8 mouse cellular contexts compared by ENCODE assay signal in genomic region chr2:121141216-121142035, GRCm38 (mm10). TPM values are rescaled to one million over a fixed set of nuclear protein-coding genes. Genes with fewer than 3 reads are reported as not detected.
DNase-seq lines count a peak whose midpoint lies in the region; ATAC-seq and TF ChIP-seq lines count a peak whose summit lies in the region.

No protein-coding gene starts in this region.

- no peaks in the 10 kb centered on the region for H3K9me3 ChIP-seq in hindbrain, embryonic 16.5 days (ENCODE audit: control insufficient read depth, low read length)

- ATAC-seq in hindbrain, embryonic 16.5 days: no peak

- DNase-seq in layer of hippocampus, adult 2 months (ENCODE audit: low spot score in 2 of 2): no peak
- no peak for DNase-seq in layer of hippocampus, postnatal 36 days
- DNase-seq in brain, embryonic 14.5 days (ENCODE audit: low read depth): peak; percentile 13
- no peak for DNase-seq in adrenal gland, postnatal 4 days (ENCODE audit: low spot score in 2 of 2)
- no peak for DNase-seq in urinary bladder, postnatal 10 days (ENCODE audit: low spot score)
- no peak for DNase-seq in B cell, adult 2 months

- WGBS in hindbrain, embryonic 16.5 days: 72% methylated on average over 16 of the region's 16 CpGs

- TF ChIP-seq POLR2A in brain, embryonic 14.5 days (IDR thresholded peaks at IDR 0.05; ENCODE audit: borderline replicate concordance, extremely low read depth, insufficient read depth, insufficient read length, poor library complexity, severe bottlenecking): no peak
- no peak for TF ChIP-seq POLR2A in myocyte (IDR thresholded peaks at IDR 0.05; ENCODE audit: insufficient read length, low read depth)

- H3K27me3 ChIP-seq in hindbrain, embryonic 16.5 days (replicated peaks; ENCODE audit: control insufficient read depth, insufficient read depth, low read length): no peaks in the 10 kb centered on the region
- no peaks in the 10 kb centered on the region for H3K27me3 ChIP-seq in myocyte (ENCODE audit: control insufficient read depth, insufficient read depth, insufficient read length)

- no peaks in the 10 kb centered on the region for H3K36me3 ChIP-seq in hindbrain, embryonic 16.5 days (ENCODE audit: control insufficient read depth, insufficient read depth, low read length)
- H3K36me3 ChIP-seq in myocyte (ENCODE audit: control insufficient read depth, insufficient read depth): no peaks in the 10 kb centered on the region

- peak overlapping the region; percentile 73 for H3K9ac ChIP-seq in hindbrain, embryonic 16.5 days (ENCODE audit: low read depth, low read length)

- H3K4me2 ChIP-seq in hindbrain, embryonic 16.5 days (ENCODE audit: low read length): peak overlapping the region; percentile 86
- peak overlapping the region; percentile 74 for H3K4me2 ChIP-seq in myocyte (ENCODE audit: low read depth)

- peaks cover 23% of the 10 kb centered on the region for H3K4me1 ChIP-seq in hindbrain, embryonic 16.5 days (ENCODE audit: control insufficient read depth, insufficient read depth, low read depth, low read length)

- H3ac ChIP-seq in myocyte (ENCODE audit: control insufficient read depth, insufficient read length): no peak overlapping the region

- no peaks in the 10 kb centered on the region for H3K79me2 ChIP-seq in myocyte (ENCODE audit: control insufficient read depth, insufficient read depth)

- TF ChIP-seq CTCF in layer of hippocampus, adult 2 months (conservative IDR thresholded peaks at IDR 0.05): no peak
- TF ChIP-seq CTCF in brain, embryonic 14.5 days (IDR thresholded peaks at IDR 0.05; ENCODE audit: borderline replicate concordance, extremely low read depth, insufficient read depth, insufficient read length): no peak

- peak overlapping the region; percentile 99 for H3K27ac ChIP-seq in layer of hippocampus, adult 2 months
- peak overlapping the region; percentile 99 for H3K27ac ChIP-seq in hindbrain, embryonic 16.5 days (ENCODE audit: low read depth, low read length)

- H3K4me3 ChIP-seq in layer of hippocampus, adult 2 months: peak overlapping the region; percentile 68
- peak overlapping the region; percentile 61 for H3K4me3 ChIP-seq in hindbrain, embryonic 16.5 days (ENCODE audit: low read length)
- H3K4me3 ChIP-seq in myocyte: peak overlapping the region; percentile 26

TF ChIP-seq in myocyte, 11 proteins besides CTCF, POLR2A, EP300 and RAD21:
- TF ChIP-seq REST (IDR thresholded peaks at IDR 0.05; ENCODE audit: insufficient read depth, insufficient read length) (no peak), MYOG (IDR thresholded peaks at IDR 0.05; ENCODE audit: control insufficient read depth in 1 of 3, insufficient read depth in 1 of 3, insufficient read length in 2 of 3, low read depth in 2 of 3) (no peak), USF1 (IDR thresholded peaks at IDR 0.05; ENCODE audit: low read depth) (no peak), MAX (IDR thresholded peaks at IDR 0.05; ENCODE audit: low read depth) (no peak), SRF (IDR thresholded peaks at IDR 0.05; ENCODE audit: control insufficient read depth, insufficient read length, low read depth) (no peak), CEBPB (IDR thresholded peaks at IDR 0.05; ENCODE audit: insufficient read depth, poor library complexity, severe bottlenecking) (no peak)

RNA-seq across cellular contexts. Expression of gene Lcmt2, which starts 1.0 kb away (rescaled TPM):
- total RNA-seq in layer of hippocampus, adult 2 months (2021): 1 to 10 TPM; 8.3 to 9.6 TPM
- total RNA-seq in layer of hippocampus, postnatal 36 days (2021): 1 to 10 TPM; 7.0 to 7.2 TPM
- polyA plus RNA-seq in brain, embryonic 14.5 days (2012; rRNA removed): 11.5 and 12.9 TPM in 2 replicates
- 18.1 and 18.5 TPM in 2 replicates for polyA plus RNA-seq in hindbrain, embryonic 16.5 days (2015; fragmentation: Nextera tagmentation; extraction: Ambion mirVana)
- 2.9 TPM for polyA plus RNA-seq in myocyte (2012; fragmentation: generic; extraction: Trizol)
- 1 to 10 TPM; 9.5 to 9.9 TPM for total RNA-seq in adrenal gland, postnatal 4 days (2021)

RNA-seq across cellular contexts. Expression of gene Adal, which starts 1.2 kb away (rescaled TPM):
- total RNA-seq in layer of hippocampus, adult 2 months (2021): 10 to 100 TPM; 17.6 to 17.9 TPM
- total RNA-seq in layer of hippocampus, postnatal 36 days (2021): 10 to 100 TPM; 22.7 to 24.1 TPM
- 22.8 and 24.2 TPM in 2 replicates for polyA plus RNA-seq in brain, embryonic 14.5 days (2012; rRNA removed)
- polyA plus RNA-seq in hindbrain, embryonic 16.5 days (2015; fragmentation: Nextera tagmentation; extraction: Ambion mirVana): 25.2 and 25.6 TPM in 2 replicates
- polyA plus RNA-seq in myocyte (2012; fragmentation: generic; extraction: Trizol): 1.5 TPM
- 10 to 100 TPM; 17.5 to 17.9 TPM for total RNA-seq in adrenal gland, postnatal 4 days (2021)

RNA-seq across cellular contexts. Expression of gene Tubgcp4, which starts 29.0 kb away (rescaled TPM):
- total RNA-seq in layer of hippocampus, adult 2 months (2021): 10 to 100 TPM; 39.0 to 42.3 TPM
- total RNA-seq in layer of hippocampus, postnatal 36 days (2021): 10 to 100 TPM; 40.3 to 45.9 TPM
- polyA plus RNA-seq in brain, embryonic 14.5 days (2012; rRNA removed): 50.9 and 67.7 TPM in 2 replicates
- polyA plus RNA-seq in hindbrain, embryonic 16.5 days (2015; fragmentation: Nextera tagmentation; extraction: Ambion mirVana): 38.3 and 45.0 TPM in 2 replicates
- polyA plus RNA-seq in myocyte (2012; fragmentation: generic; extraction: Trizol): 12.7 TPM
- 10 to 100 TPM; 38.6 to 47.7 TPM for total RNA-seq in adrenal gland, postnatal 4 days (2021)

RNA-seq across cellular contexts. Expression of gene Zscan29, which starts 29.5 kb away (rescaled TPM):
- 1 to 10 TPM; 5.0 to 6.6 TPM for total RNA-seq in layer of hippocampus, adult 2 months (2021)
- 1 to 10 TPM; 6.3 to 8.2 TPM for total RNA-seq in layer of hippocampus, postnatal 36 days (2021)
- 4.9 and 6.3 TPM in 2 replicates for polyA plus RNA-seq in brain, embryonic 14.5 days (2012; rRNA removed)
- polyA plus RNA-seq in hindbrain, embryonic 16.5 days (2015; fragmentation: Nextera tagmentation; extraction: Ambion mirVana): 6.9 and 7.0 TPM in 2 replicates
- 3.2 TPM for polyA plus RNA-seq in myocyte (2012; fragmentation: generic; extraction: Trizol)
- 10 to 100 TPM; 18.5 to 20.0 TPM for total RNA-seq in adrenal gland, postnatal 4 days (2021)

RNA-seq across cellular contexts. Expression of gene Tgm7, which starts 31.8 kb away (rescaled TPM):
- total RNA-seq in layer of hippocampus, adult 2 months (2021): under 1 TPM in 1 of 2 experiments, not detected in 1; 0.33 TPM
- total RNA-seq in layer of hippocampus, postnatal 36 days (2021): under 1 TPM; 0.18 to 0.20 TPM
- polyA plus RNA-seq in brain, embryonic 14.5 days (2012; rRNA removed): 0.04 and 0.05 TPM in 2 replicates
- polyA plus RNA-seq in hindbrain, embryonic 16.5 days (2015; fragmentation: Nextera tagmentation; extraction: Ambion mirVana): not detected in 2 replicates
- not detected for polyA plus RNA-seq in myocyte (2012; fragmentation: generic; extraction: Trizol)
- total RNA-seq in adrenal gland, postnatal 4 days (2021): under 1 TPM in 1 of 2 experiments, not detected in 1; 0.17 TPM
